Mouse (Mus musculus): ENCODE results near the gene Fras1. TPM values are rescaled to one million over a fixed set of nuclear protein-coding genes. Genes with fewer than 3 reads are reported as not detected.

Gene Fras1
- polyA plus RNA-seq, 1 experiment from 2014 or later: 20.0 TPM

GRCm38 (mm10) chr5:96481159-96481558 lies 107.4 kb downstream of the Fras1 start:
- Histone ChIP-seq H3K4me2 (replicated peaks; ENCODE audit: low read depth, low read length) (no peak overlapping the region), H3K9ac (ENCODE audit: low read depth, low read length) (no peak overlapping the region), H3K4me1 (replicated peaks; ENCODE audit: control insufficient read depth, insufficient read depth, low read length) (no peaks in the 10 kb centered on the region), H3K27ac (ENCODE audit: low read depth, low read length) (no peak overlapping the region), H3K36me3 (ENCODE audit: control insufficient read depth, insufficient read depth, low read length) (no peaks in the 10 kb centered on the region), H3K4me3 (ENCODE audit: low read depth, low read length) (no peak overlapping the region), H3K27me3 (ENCODE audit: control insufficient read depth, insufficient read depth, low read length) (no peaks in the 10 kb centered on the region), H3K9me3 (ENCODE audit: control insufficient read depth, low read length) (no peaks in the 10 kb centered on the region)
- WGBS: 83% methylated on average over 2 of the region's 2 CpGs
- ATAC-seq (ENCODE audit: low FRiP score): no peak
- DNase-seq (ENCODE audit: low spot score): no peak

- no peak overlapping the region for H3K9ac ChIP-seq (ENCODE audit: low read depth, low read length)
- H3K4me1 ChIP-seq (replicated peaks; ENCODE audit: control insufficient read depth, insufficient read depth, low read length): no peaks in the 10 kb centered on the region
- ATAC-seq (ENCODE audit: low FRiP score) (no peak), DNase-seq (ENCODE audit: low spot score) (no peak)
- no peak overlapping the region for H3K4me2 ChIP-seq (replicated peaks; ENCODE audit: low read depth, low read length)
- H3K4me3 ChIP-seq (ENCODE audit: low read depth, low read length): no peak overlapping the region
- no peaks in the 10 kb centered on the region for H3K36me3 ChIP-seq (ENCODE audit: control insufficient read depth, insufficient read depth, low read length)
- H3K27me3 ChIP-seq (ENCODE audit: control insufficient read depth, insufficient read depth, low read length): no peaks in the 10 kb centered on the region
- H3K9me3 ChIP-seq (ENCODE audit: control insufficient read depth, low read length): no peaks in the 10 kb centered on the region
- no peak overlapping the region for H3K27ac ChIP-seq (ENCODE audit: low read depth, low read length)
- 75% methylated on average over 4 of the region's 4 CpGs for WGBS
Measured at GRCm38 (mm10) chr5:96482054-96482453, 108.3 kb downstream of the Fras1 start.

GRCm38 (mm10) chr5:96492497-96492896 lies 118.7 kb downstream of the Fras1 start:
- WGBS: 80% methylated on average over 1 of the region's 1 CpGs
- H3K9ac ChIP-seq (ENCODE audit: low read depth, low read length): no peak overlapping the region
- no peak overlapping the region for H3K4me3 ChIP-seq (ENCODE audit: low read depth, low read length)
- DNase-seq (ENCODE audit: low spot score) (no peak), ATAC-seq (ENCODE audit: low FRiP score) (no peak)
- H3K27me3 ChIP-seq (ENCODE audit: control insufficient read depth, insufficient read depth, low read length): no peaks in the 10 kb centered on the region
- no peaks in the 10 kb centered on the region for H3K36me3 ChIP-seq (ENCODE audit: control insufficient read depth, insufficient read depth, low read length)
- no peak overlapping the region for H3K27ac ChIP-seq (ENCODE audit: low read depth, low read length)
- no peaks in the 10 kb centered on the region for H3K9me3 ChIP-seq (ENCODE audit: control insufficient read depth, low read length)
- no peak overlapping the region for H3K4me2 ChIP-seq (replicated peaks; ENCODE audit: low read depth, low read length)
- H3K4me1 ChIP-seq (replicated peaks; ENCODE audit: control insufficient read depth, insufficient read depth, low read length): no peaks in the 10 kb centered on the region

GRCm38 (mm10) chr5:96494502-96495292 lies 120.9 kb downstream of the Fras1 start:
- H3K36me3 ChIP-seq (ENCODE audit: control insufficient read depth, insufficient read depth, low read length): no peaks in the 10 kb centered on the region
- WGBS: 92% methylated on average over 7 of the region's 7 CpGs
- ATAC-seq (ENCODE audit: low FRiP score) (no peak), DNase-seq (ENCODE audit: low spot score) (no peak)
- no peaks in the 10 kb centered on the region for H3K27me3 ChIP-seq (ENCODE audit: control insufficient read depth, insufficient read depth, low read length)
- H3K4me2 ChIP-seq (replicated peaks; ENCODE audit: low read depth, low read length): no peak overlapping the region
- no peaks in the 10 kb centered on the region for H3K4me1 ChIP-seq (replicated peaks; ENCODE audit: control insufficient read depth, insufficient read depth, low read length)
- H3K9me3 ChIP-seq (ENCODE audit: control insufficient read depth, low read length): no peaks in the 10 kb centered on the region
- H3K27ac ChIP-seq (ENCODE audit: low read depth, low read length): no peak overlapping the region
- H3K9ac ChIP-seq (ENCODE audit: low read depth, low read length): no peak overlapping the region
- no peak overlapping the region for H3K4me3 ChIP-seq (ENCODE audit: low read depth, low read length)

- no peaks in the 10 kb centered on the region for H3K4me1 ChIP-seq (replicated peaks; ENCODE audit: control insufficient read depth, insufficient read depth, low read length)
- DNase-seq (ENCODE audit: low spot score) (no peak), ATAC-seq (ENCODE audit: low FRiP score) (no peak)
- no peak overlapping the region for H3K9ac ChIP-seq (ENCODE audit: low read depth, low read length)
- H3K9me3 ChIP-seq (ENCODE audit: control insufficient read depth, low read length): no peaks in the 10 kb centered on the region
- WGBS: 75% methylated on average over 2 of the region's 2 CpGs
- no peaks in the 10 kb centered on the region for H3K27me3 ChIP-seq (ENCODE audit: control insufficient read depth, insufficient read depth, low read length)
- H3K4me3 ChIP-seq (ENCODE audit: low read depth, low read length): no peak overlapping the region
- no peak overlapping the region for H3K27ac ChIP-seq (ENCODE audit: low read depth, low read length)
- H3K4me2 ChIP-seq (replicated peaks; ENCODE audit: low read depth, low read length): no peak overlapping the region
- H3K36me3 ChIP-seq (ENCODE audit: control insufficient read depth, insufficient read depth, low read length): no peaks in the 10 kb centered on the region
Measured at GRCm38 (mm10) chr5:96498083-96498482, 124.3 kb downstream of the Fras1 start.

- whole genome bisulfite sequencing: 82% methylated on average over 4 of the region's 4 CpGs
- DNase-seq (ENCODE audit: low spot score): no peak
- H3K4me3 ChIP-seq (ENCODE audit: low read depth, low read length): no peak overlapping the region
- no peak overlapping the region for H3K9ac ChIP-seq (ENCODE audit: low read depth, low read length)
- no peaks in the 10 kb centered on the region for H3K4me1 ChIP-seq (replicated peaks; ENCODE audit: control insufficient read depth, insufficient read depth, low read length)
- H3K27ac ChIP-seq (ENCODE audit: low read depth, low read length): no peak overlapping the region
- ATAC-seq (ENCODE audit: low FRiP score): no peak
- H3K9me3 ChIP-seq (ENCODE audit: control insufficient read depth, low read length): no peaks in the 10 kb centered on the region
- H3K4me2 ChIP-seq (replicated peaks; ENCODE audit: low read depth, low read length): no peak overlapping the region
- no peaks in the 10 kb centered on the region for H3K36me3 ChIP-seq (ENCODE audit: control insufficient read depth, insufficient read depth, low read length)
- no peaks in the 10 kb centered on the region for H3K27me3 ChIP-seq (ENCODE audit: control insufficient read depth, insufficient read depth, low read length)
Measured at GRCm38 (mm10) chr5:96501783-96502182, 128.0 kb downstream of the Fras1 start.

GRCm38 (mm10) chr5:96502400-96502799 lies 128.6 kb downstream of the Fras1 start:
- Histone ChIP-seq H3K4me2 (replicated peaks; ENCODE audit: low read depth, low read length) (no peak overlapping the region), H3K9me3 (ENCODE audit: control insufficient read depth, low read length) (no peaks in the 10 kb centered on the region), H3K36me3 (ENCODE audit: control insufficient read depth, insufficient read depth, low read length) (no peaks in the 10 kb centered on the region), H3K27ac (ENCODE audit: low read depth, low read length) (no peak overlapping the region), H3K9ac (ENCODE audit: low read depth, low read length) (no peak overlapping the region), H3K4me1 (replicated peaks; ENCODE audit: control insufficient read depth, insufficient read depth, low read length) (no peaks in the 10 kb centered on the region), H3K27me3 (ENCODE audit: control insufficient read depth, insufficient read depth, low read length) (no peaks in the 10 kb centered on the region), H3K4me3 (ENCODE audit: low read depth, low read length) (no peak overlapping the region)
- 89% methylated on average over 1 of the region's 1 CpGs for WGBS
- no peak for DNase-seq (ENCODE audit: low spot score)
- ATAC-seq (ENCODE audit: low FRiP score): no peak

- no peaks in the 10 kb centered on the region for H3K4me1 ChIP-seq (replicated peaks; ENCODE audit: control insufficient read depth, insufficient read depth, low read length)
- no peaks in the 10 kb centered on the region for H3K36me3 ChIP-seq (ENCODE audit: control insufficient read depth, insufficient read depth, low read length)
- no peaks in the 10 kb centered on the region for H3K27me3 ChIP-seq (ENCODE audit: control insufficient read depth, insufficient read depth, low read length)
- H3K4me2 ChIP-seq (replicated peaks; ENCODE audit: low read depth, low read length): no peak overlapping the region
- H3K4me3 ChIP-seq (ENCODE audit: low read depth, low read length): no peak overlapping the region
- no peak overlapping the region for H3K9ac ChIP-seq (ENCODE audit: low read depth, low read length)
- WGBS: 78% methylated on average over 5 of the region's 5 CpGs
- DNase-seq (ENCODE audit: low spot score) (no peak), ATAC-seq (ENCODE audit: low FRiP score) (no peak)
- no peak overlapping the region for H3K27ac ChIP-seq (ENCODE audit: low read depth, low read length)
- no peaks in the 10 kb centered on the region for H3K9me3 ChIP-seq (ENCODE audit: control insufficient read depth, low read length)
Measured at GRCm38 (mm10) chr5:96511005-96511404, 137.2 kb downstream of the Fras1 start.

- ATAC-seq (ENCODE audit: low FRiP score): no peak
Measured at GRCm38 (mm10) chr5:96513327-96513726, 139.6 kb downstream of the Fras1 start.

More at GRCm38 (mm10) chr5:96513327-96513726, 139.6 kb downstream of the Fras1 start:
- 80% methylated on average over 4 of the region's 4 CpGs for WGBS
- H3K9me3 ChIP-seq (ENCODE audit: control insufficient read depth, low read length): no peaks in the 10 kb centered on the region
- H3K9ac ChIP-seq (ENCODE audit: low read depth, low read length): no peak overlapping the region
- H3K27ac ChIP-seq (ENCODE audit: low read depth, low read length): no peak overlapping the region
- H3K4me1 ChIP-seq (replicated peaks; ENCODE audit: control insufficient read depth, insufficient read depth, low read length): no peaks in the 10 kb centered on the region
- no peaks in the 10 kb centered on the region for H3K36me3 ChIP-seq (ENCODE audit: control insufficient read depth, insufficient read depth, low read length)
- H3K4me3 ChIP-seq (ENCODE audit: low read depth, low read length): no peak overlapping the region
- no peak overlapping the region for H3K4me2 ChIP-seq (replicated peaks; ENCODE audit: low read depth, low read length)
- H3K27me3 ChIP-seq (ENCODE audit: control insufficient read depth, insufficient read depth, low read length): no peaks in the 10 kb centered on the region
- no peak for DNase-seq (ENCODE audit: low spot score)

Data from hindbrain, embryonic 11.5 days (tissue).